Mouse (Mus musculus) monocyte, adult 59 days (primary cell): Measurements from ENCODE around the gene 9430097D07Rik. TPM values are rescaled to one million over a fixed set of nuclear protein-coding genes. Genes with fewer than 3 reads are reported as not detected.

Experiments
- total RNA-seq, 2 experiments: library from RNA; stranded (reverse); gene quantifications; one replicate each; pipeline ENCODE4 v1.2.4; 2023

9430097D07Rik gene
- not detected for total RNA-seq

DNA sequence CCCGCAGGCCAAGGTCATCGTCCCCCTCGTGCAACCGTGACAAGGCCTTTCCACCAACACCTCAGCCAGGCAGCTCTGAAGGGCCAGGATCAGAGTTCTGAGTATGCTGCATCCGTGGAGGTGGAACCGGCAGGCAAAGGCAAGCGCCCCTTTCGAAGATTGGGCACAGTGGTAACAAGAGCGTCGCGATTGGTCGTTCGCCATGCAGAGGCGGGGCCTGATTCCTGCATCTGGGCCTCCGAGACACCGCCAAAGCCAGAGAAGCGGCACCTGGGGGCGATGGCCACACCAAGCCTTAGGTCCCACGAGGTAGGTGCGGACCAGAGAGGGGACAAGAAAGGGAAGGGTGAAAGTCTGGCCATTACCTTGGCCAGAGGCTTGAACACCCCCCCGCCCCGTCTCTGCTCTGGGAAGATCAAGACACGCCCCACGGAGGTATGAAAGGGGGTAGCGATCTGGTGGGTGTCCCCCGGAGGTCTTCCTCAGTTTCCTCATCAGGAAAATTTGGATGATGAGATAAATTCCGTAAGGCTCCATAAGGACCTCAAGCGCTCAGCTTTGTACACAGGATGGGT lies at the start of gene 9430097D07Rik:
9430097D07Rik (minus strand) TSS at position 99 of the 575 bp plus-strand sequence.

GRCm38 (mm10) chr2:32621517-32621859 lies 46.0 kb upstream of the 9430097D07Rik start, which contains the start of gene Ak1:
Ak1 (plus strand) TSS chr2:32621758.

DNA sequence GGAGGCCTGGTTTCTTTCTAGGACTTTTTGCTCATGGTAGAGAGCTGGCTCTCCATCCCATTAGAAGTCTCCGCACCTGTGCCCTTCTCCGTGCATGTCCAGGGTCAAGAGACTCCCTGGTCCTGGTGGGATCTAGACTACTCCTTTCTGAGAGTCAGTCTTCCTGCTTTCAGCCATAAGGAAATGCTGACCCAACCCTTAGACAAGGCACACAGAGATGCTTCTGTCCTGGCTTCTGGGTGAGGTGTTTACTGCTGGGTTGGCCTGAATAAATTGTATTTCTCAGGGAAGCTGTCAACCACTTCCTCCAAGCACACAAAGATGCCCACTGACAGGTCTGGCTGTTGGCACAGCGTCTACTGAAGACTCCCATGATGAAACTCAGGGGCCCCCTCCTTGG lies 23.9 kb upstream of the 9430097D07Rik start, which contains the start of gene St6galnac6:
St6galnac6 (plus strand) TSS at position 301 of the 400 bp plus-strand sequence.

DNA sequence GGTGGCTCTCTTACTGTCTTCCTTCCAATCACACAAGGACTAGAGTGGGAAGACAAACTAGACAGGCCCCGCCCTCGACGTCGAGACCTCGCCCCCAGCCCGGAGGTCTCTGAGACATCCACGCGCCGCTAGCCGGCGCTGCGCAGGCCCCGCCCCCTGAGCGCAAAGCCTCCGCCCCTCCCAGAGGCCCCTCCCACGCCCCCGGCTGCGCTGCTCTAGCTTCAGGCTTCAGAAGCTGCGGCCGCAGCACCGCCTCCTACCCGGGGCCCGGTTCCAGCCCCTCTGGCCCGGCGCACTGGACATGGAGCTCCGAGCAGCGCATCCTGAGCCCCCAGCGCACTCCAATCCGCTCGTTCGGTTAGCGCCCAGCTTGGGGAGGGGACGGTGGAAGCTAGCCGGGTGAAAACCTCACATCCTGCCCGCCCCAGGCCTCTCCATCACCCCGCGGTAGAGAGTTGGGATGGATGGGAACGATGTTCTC lies 11.4 kb upstream of the 9430097D07Rik start, which contains the start of gene St6galnac4:
St6galnac4 (plus strand) TSS at position 225 of the 481 bp plus-strand sequence.

DNA sequence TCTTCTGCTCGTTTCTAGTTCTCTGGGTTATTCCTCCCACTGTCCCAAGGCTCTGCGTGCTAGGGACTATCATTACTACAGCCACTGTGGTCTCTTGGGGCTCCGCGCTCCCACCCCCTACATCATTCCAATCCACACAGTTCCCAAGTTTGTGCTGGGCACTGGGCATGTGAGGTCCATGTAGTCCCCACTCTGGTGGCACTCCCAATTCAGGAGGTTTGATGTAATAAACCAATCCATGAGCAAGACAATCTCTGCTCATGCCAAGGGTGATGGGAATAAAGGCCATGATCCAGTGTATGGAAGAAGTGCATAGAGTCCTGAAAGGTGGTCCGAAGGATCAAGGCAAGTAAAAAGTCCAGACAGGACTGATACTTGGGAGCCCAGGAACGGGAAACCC lies 987 bp downstream of the 9430097D07Rik start, which contains the start of gene Pip5kl1:
Pip5kl1 (plus strand) TSS at position 301 of the 400 bp plus-strand sequence.

DNA sequence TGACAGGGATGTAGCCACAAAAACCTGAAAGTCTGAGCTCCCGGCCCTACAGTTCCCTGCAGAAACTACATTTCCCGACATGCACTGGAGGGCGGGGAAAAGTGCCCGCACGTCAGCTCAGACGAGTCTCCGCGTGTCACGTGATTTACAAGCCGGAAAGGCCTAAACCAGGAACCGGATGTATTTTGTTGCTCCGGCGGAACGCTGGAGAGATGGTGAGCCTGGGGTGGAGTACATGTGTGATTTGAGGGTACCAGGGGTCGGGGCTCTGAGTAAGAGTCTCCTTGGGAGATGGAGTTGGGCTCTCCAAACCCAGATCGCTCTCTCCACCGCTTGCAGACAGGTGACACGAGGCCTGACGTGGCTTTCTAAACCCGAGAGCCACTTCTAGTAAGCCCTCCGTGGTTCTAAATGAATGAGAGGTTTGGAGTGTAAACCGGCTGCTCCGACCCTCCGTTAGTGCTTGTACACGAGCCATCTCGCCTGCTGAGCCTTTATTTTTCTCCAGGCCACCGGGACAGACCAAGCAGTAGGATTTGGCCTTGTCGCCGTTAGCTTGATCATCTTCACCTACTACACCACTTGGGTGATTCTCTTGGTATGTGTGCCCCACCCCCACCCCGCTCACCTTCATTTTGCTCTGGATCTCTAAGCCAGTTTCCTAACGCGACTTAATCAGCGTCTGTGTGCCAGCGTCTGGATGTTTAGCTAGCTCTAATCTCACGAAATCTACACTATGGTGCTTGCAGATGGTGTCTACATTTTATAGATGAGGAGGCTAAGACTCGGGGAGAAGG lies 4.6 kb downstream of the 9430097D07Rik start, which contains the start of gene Dpm2:
Dpm2 (plus strand) TSS at position 161 of the 797 bp plus-strand sequence.

DNA sequence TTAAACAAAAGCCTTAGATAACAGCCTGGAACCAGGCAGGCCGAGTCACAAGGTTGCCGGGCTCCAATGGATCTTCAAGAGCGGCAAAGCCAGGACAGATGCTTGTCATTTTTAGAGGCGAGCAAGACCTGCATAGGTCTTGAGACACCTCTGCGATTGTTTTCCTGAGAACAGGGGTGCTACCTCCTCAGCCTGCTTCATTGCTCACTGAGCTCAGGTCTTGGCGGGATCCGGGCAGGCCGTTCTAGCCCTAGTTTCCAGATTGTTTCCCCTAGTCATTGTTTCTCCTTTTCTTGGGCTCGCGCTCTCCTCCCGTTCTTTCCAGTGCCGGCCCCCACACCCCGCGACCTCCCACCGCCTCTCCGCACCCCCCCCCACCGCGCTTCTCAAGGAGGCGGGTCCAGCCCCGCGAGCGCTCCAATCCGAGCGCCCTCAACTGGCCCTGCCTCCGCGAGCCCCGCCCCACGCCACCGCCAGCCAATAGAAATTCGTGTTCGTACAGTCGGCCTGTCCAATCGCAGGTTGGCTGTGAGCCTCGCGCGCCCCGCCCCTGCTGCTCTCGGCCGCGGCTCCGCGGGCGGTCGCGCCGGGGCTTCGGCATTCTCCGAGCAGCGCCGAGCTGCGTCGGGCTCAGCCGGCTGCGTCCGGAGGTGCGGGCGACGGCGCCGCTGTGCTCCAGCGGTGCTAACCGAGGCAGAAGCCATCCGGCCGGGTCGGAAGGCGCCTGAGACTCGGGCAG lies 40.6 kb downstream of the 9430097D07Rik start, which contains the start of gene Fam102a:
Fam102a (plus strand) TSS at position 600 of the 739 bp plus-strand sequence.

Other genes with a start within 250 kb of the 9430097D07Rik start
- 100 to 1,000 TPM in 1 of 2 experiments, 10 to 100 TPM in 1; 97.5 to 110 TPM for gene Ciz1, start 223.4 kb downstream of the 9430097D07Rik start, total RNA-seq
- gene Dnm1, start 222.3 kb downstream of the 9430097D07Rik start, total RNA-seq: under 1 TPM; 0.55 to 0.79 TPM
- gene 1110008P14Rik, start 193.7 kb downstream of the 9430097D07Rik start, total RNA-seq: 10 to 100 TPM; 17.3 to 23.5 TPM
- gene Lcn2, start 187.4 kb downstream of the 9430097D07Rik start, total RNA-seq: 1 to 10 TPM; 1.8 to 3.3 TPM
- 1 to 10 TPM; 7.3 to 9.8 TPM for gene Ptges2, start 179.8 kb downstream of the 9430097D07Rik start, total RNA-seq
- 1 to 10 TPM; 6.8 to 9.2 TPM for gene Naif1, start 125.2 kb downstream of the 9430097D07Rik start, total RNA-seq
- gene Slc25a25, start 124.2 kb downstream of the 9430097D07Rik start, total RNA-seq: 10 to 100 TPM; 34.8 to 35.2 TPM
- gene Fam102a, start 40.4 kb downstream of the 9430097D07Rik start, total RNA-seq: 10 to 100 TPM; 18.9 to 19.9 TPM
- 10 to 100 TPM; 57.0 to 70.0 TPM for gene Dpm2, start 4.8 kb downstream of the 9430097D07Rik start, total RNA-seq
- gene Pip5kl1, start 887 bp downstream of the 9430097D07Rik start, total RNA-seq: under 1 TPM in 1 of 2 experiments, not detected in 1; 0.45 TPM
- gene St6galnac4, start 11.4 kb upstream of the 9430097D07Rik start, total RNA-seq: 10 to 100 TPM; 44.7 to 45.7 TPM
- 10 to 100 TPM; 40.6 to 40.8 TPM for gene St6galnac6, start 24.0 kb upstream of the 9430097D07Rik start, total RNA-seq
- gene Ak1, start 46.1 kb upstream of the 9430097D07Rik start, total RNA-seq: under 1 TPM; 0.43 to 0.45 TPM
- 10 to 100 TPM; 25.0 to 28.9 TPM for gene Eng, start 70.9 kb upstream of the 9430097D07Rik start, total RNA-seq
- 1 to 10 TPM; 6.6 to 9.1 TPM for gene Fpgs, start 128.5 kb upstream of the 9430097D07Rik start, total RNA-seq
- 100 to 1,000 TPM; 175 to 202 TPM for gene Cdk9, start 137.4 kb upstream of the 9430097D07Rik start, total RNA-seq
- gene Sh2d3c, start 145.4 kb upstream of the 9430097D07Rik start, total RNA-seq: 100 to 1,000 TPM in 1 of 2 experiments, 10 to 100 TPM in 1; 91.5 to 106 TPM
- not detected for gene 6330409D20Rik, start 165.3 kb upstream of the 9430097D07Rik start, total RNA-seq
- gene Tor2a, start 181.6 kb upstream of the 9430097D07Rik start, total RNA-seq: 10 to 100 TPM; 22.6 to 23.5 TPM
- not detected for gene Ttc16, start 199.9 kb upstream of the 9430097D07Rik start, total RNA-seq
- 1 to 10 TPM; 2.8 to 5.7 TPM for gene Ptrh1, start 200.1 kb upstream of the 9430097D07Rik start, total RNA-seq
- not detected for gene Cfap157, start 208.7 kb upstream of the 9430097D07Rik start, total RNA-seq